Mouse (Mus musculus) megakaryocyte progenitor cell, adult 5-6 weeks (primary cell): ENCODE results near the gene Mok. TPM values are rescaled to one million over a fixed set of nuclear protein-coding genes. Genes with fewer than 3 reads are reported as not detected.

ENCODE experiments used
- ATAC-seq: replicated peaks from 2 replicates; pipeline ENCODE4 v1.8.0; 2016; ENCODE audit warnings: mild to moderate bottlenecking, moderate TSS enrichment, inconsistent platforms; ENCODE audit not compliant: poor library complexity
- total RNA-seq, 2 experiments: library from RNA; stranded (forward) in 1 of 2; stranded (reverse) in 1 of 2; fragments of 157-497, 149-512 nt in 1 of 2; fragments of 200-1000 nt in 1 of 2; gene quantifications; 2 replicates each; pipeline versions ENCODE4 v1.2.3 to v1.2.4; 2015 to 2017

Gene Mok
- total RNA-seq, 2 experiments from 2014 or later: 1.0 to 2.2 TPM

GRCm38 (mm10) chr12:110813132-110813531 is 27.6 kb downstream of the Mok start:
- ATAC-seq: peak; percentile 77

- ATAC-seq: no peak
Measured at GRCm38 (mm10) chr12:110808848-110809247, 31.9 kb downstream of the Mok start.

GRCm38 (mm10) chr12:110808430-110808829 is 32.3 kb downstream of the Mok start:
- ATAC-seq: no peak

GRCm38 (mm10) chr12:110806301-110806970 is 34.3 kb downstream of the Mok start:
- no peak for ATAC-seq

GRCm38 (mm10) chr12:110804261-110804660 is 36.5 kb downstream of the Mok start:
- no peak for ATAC-seq

GRCm38 (mm10) chr12:110802674-110803297 is 38.0 kb downstream of the Mok start:
- ATAC-seq: no peak

GRCm38 (mm10) chr12:110801876-110802464 is 38.8 kb downstream of the Mok start:
- ATAC-seq: no peak; the same call in 1 of the 2 replicates

- no peak for ATAC-seq
Measured at GRCm38 (mm10) chr12:110799226-110799625, 41.5 kb downstream of the Mok start.

- no peak for ATAC-seq
Measured at GRCm38 (mm10) chr12:110797842-110798431, 42.8 kb downstream of the Mok start.

- ATAC-seq: no peak
Measured at GRCm38 (mm10) chr12:110797202-110797601, 43.5 kb downstream of the Mok start.

- no peak for ATAC-seq
Measured at GRCm38 (mm10) chr12:110796748-110797147, 44.0 kb downstream of the Mok start.

GRCm38 (mm10) chr12:110795035-110795434 is 45.7 kb downstream of the Mok start:
- ATAC-seq: no peak; the same call in 1 of the 2 replicates

GRCm38 (mm10) chr12:110791026-110791425 is 49.7 kb downstream of the Mok start:
- no peak for ATAC-seq

- ATAC-seq: no peak
Measured at GRCm38 (mm10) chr12:110790580-110790979, 50.2 kb downstream of the Mok start.

- no peak for ATAC-seq
Measured at GRCm38 (mm10) chr12:110786243-110786642, 54.5 kb downstream of the Mok start.

GRCm38 (mm10) chr12:110784211-110784610 is 56.5 kb downstream of the Mok start:
- no peak for ATAC-seq

- ATAC-seq: no peak
Measured at GRCm38 (mm10) chr12:110782278-110782677, 58.5 kb downstream of the Mok start.

GRCm38 (mm10) chr12:110781181-110781580 is 59.6 kb downstream of the Mok start:
- no peak for ATAC-seq

GRCm38 (mm10) chr12:110779296-110779695 is 61.4 kb downstream of the Mok start:
- ATAC-seq: no peak

- ATAC-seq: peak; percentile 79
Measured at GRCm38 (mm10) chr12:110777853-110778252, 62.9 kb downstream of the Mok start.

- peak; percentile 73 for ATAC-seq
Measured at GRCm38 (mm10) chr12:110775628-110776426, 64.9 kb downstream of the Mok start.
